Mouse (Mus musculus) lung, postnatal 0 days (tissue): ENCODE measurements around the gene Tmem117.

ENCODE experiments used
- CTCF ChIP-seq: IDR thresholded peaks from 2 replicates; pipeline ENCODE4 v1.5.1; 2016; ENCODE audit warnings: antibody characterized with exemption, mild to moderate bottlenecking
- EP300 ChIP-seq: IDR thresholded peaks from 2 replicates; pipeline ENCODE4 v1.6.1; 2016; ENCODE audit warnings: antibody characterized with exemption, mild to moderate bottlenecking, control low read depth

DNA sequence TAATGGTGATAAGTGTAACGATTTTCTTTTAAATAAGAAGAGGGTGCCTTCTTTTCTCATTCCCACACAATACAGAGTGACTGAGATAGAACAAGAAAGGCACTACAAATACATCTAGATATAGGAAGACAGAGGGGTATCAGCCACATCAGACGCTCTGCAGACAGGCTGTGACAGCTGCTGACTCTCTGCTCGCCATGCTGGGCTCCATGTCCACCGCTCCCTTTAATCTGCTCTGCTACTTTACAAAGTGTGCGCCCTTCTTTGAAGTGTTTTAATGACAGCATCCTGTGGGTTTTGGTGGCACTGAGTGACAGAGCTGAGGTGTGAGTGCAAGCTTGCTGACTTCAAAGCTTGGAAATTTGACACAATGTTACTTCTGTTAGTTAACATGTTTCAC lies 314.9 kb downstream of the Tmem117 start:
- TF ChIP-seq CTCF (no peak), EP300 (no peak)
